Mouse (Mus musculus): ENCODE measurements around the gene Prss38. TPM values are rescaled to one million over a fixed set of nuclear protein-coding genes. Genes with fewer than 3 reads are reported as not detected.

Gene Prss38
- polyA plus RNA-seq, 1 experiment, result not detected

DNA sequence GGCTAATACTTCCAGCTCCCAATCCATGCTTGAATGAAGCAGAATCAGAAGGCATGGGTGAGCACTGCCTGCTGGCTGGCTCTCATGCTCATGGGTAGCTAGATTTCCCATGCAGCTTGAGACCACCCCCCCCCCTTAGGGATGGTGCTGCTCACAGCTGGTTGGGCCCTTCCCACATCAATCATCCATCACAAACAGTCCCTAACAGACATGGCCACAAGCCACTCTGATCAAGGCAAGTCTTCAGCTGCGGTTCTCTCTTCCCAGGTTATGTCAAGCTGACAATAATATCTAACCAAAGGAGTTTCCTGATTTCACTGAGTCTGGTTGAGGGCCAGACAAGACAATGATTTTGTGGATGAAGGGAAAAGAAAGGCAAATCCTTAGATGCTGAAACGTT lies 25.4 kb upstream of the Prss38 start:
- Histone ChIP-seq H3K27me3 (replicated peaks) (peaks cover 85% of the 10 kb centered on the region), H3K4me1 (peaks cover 57% of the 10 kb centered on the region), H3K4me3 (replicated peaks) (no peak overlapping the region), H3K36me3 (replicated peaks; ENCODE audit: low read length) (peaks cover 31% of the 10 kb centered on the region), H3K9me3 (no peaks in the 10 kb centered on the region; the same call in 1 of the 2 replicates)
- no peak for TF ChIP-seq FLI1 (IDR thresholded peaks at IDR 0.05; ENCODE audit: low read length)
- no peak for TF ChIP-seq GATA1 (IDR thresholded peaks at IDR 0.05; ENCODE audit: borderline replicate concordance, low read length)

DNA sequence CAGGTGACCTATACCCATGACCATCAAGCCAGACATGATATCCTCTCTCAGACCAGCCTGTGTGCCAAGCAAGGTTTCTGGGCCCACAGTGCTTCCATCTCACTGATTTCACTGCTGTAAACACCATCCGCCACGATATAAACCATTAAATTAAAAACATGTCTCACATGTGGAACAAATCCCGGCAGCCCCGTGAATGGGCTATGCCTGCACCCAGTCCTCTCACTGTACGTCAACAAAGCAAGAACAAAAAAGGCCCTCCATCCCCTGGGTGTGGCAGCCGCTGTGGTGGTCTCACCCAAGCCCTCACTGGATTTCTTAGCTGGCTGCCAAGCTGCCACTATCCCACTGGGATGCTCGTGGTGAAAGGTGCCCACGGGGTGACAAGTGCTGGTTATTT lies 24.4 kb upstream of the Prss38 start:
- Histone ChIP-seq H3K4me3 (replicated peaks) (no peak overlapping the region), H3K9me3 (peaks cover 5% of the 10 kb centered on the region), H3K27me3 (replicated peaks) (peaks cover 84% of the 10 kb centered on the region), H3K4me1 (peaks cover 57% of the 10 kb centered on the region), H3K36me3 (replicated peaks; ENCODE audit: low read length) (peaks cover 23% of the 10 kb centered on the region)
- TF ChIP-seq FLI1 (IDR thresholded peaks at IDR 0.05; ENCODE audit: low read length) (no peak), GATA1 (IDR thresholded peaks at IDR 0.05; ENCODE audit: borderline replicate concordance, low read length) (no peak)

DNA sequence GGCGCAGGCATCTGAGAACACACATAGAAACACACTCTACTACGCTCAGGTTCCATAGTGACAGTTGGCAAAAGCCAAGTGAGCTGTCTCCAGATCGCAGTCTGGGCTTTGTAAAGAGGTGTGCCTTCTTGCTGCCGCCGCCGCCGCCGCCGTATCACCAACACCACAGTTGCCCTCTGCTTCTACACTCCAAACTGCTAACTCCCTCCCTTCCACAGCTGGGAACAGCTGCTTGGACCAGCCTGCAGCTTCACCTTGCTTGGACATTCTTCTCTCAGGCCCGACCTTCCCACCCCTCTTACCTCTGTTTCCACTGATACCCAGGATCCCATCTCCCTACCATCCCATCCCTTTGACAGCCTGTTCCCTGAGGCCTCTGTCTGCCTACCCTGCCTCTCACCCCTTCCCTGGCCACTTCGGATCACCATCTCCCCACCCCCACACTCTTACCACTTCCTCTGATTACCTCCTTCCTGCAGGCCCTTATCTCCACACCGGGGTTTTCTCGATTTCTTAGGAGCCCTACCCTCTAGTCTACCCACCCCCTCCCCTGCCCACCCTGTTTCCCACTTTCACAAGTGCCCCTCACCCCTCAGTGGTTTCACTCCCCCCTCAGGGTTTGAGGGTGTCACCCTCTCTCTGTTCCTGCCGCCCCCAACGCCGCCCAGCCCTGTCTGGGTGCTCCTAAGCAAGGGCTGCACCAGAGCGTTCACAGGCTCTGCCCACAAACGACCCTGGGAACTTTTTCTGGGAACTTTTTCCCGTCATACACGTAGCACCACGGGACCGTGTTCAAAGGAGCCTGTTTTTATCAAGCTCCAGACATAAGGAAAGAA lies 22.3 kb upstream of the Prss38 start:
- Histone ChIP-seq H3K27me3 (replicated peaks) (peaks cover 84% of the 10 kb centered on the region), H3K9me3 (peaks cover 7% of the 10 kb centered on the region), H3K36me3 (replicated peaks; ENCODE audit: low read length) (peaks cover 8% of the 10 kb centered on the region), H3K4me3 (replicated peaks) (peak overlapping the region; percentile 78), H3K4me1 (peaks cover 50% of the 10 kb centered on the region)
- TF ChIP-seq GATA1 (IDR thresholded peaks at IDR 0.05; ENCODE audit: borderline replicate concordance, low read length) (no peak), FLI1 (IDR thresholded peaks at IDR 0.05; ENCODE audit: low read length) (no peak)

DNA sequence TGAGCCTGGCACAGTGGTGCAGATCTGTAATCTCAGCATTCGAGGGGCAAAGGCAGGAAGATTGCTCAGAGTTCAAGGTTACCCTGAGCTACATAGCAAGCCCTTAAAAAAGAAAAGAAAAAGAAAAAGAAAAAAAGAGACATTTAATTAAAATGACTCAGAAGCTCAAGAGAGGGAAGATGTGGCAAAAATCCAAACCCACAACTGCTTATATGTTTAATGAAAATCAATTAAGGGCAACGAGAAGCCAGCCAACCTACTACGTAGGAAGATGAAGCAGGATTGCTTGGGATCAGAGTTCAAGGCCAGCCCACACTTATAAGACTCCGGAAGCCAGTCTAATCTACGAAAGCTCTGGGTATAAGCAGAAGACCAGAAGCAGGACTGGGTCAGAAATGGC lies 19.0 kb upstream of the Prss38 start:
- peaks cover 41% of the 10 kb centered on the region for H3K4me1 ChIP-seq
- H3K9me3 ChIP-seq, result peaks cover 7% of the 10 kb centered on the region
- TF ChIP-seq GATA1 (IDR thresholded peaks at IDR 0.05; ENCODE audit: borderline replicate concordance, low read length) (no peak), FLI1 (IDR thresholded peaks at IDR 0.05; ENCODE audit: low read length) (no peak)
- H3K4me3 ChIP-seq (replicated peaks), result no peak overlapping the region
- peaks cover 4% of the 10 kb centered on the region for H3K36me3 ChIP-seq (replicated peaks; ENCODE audit: low read length)
- peaks cover 82% of the 10 kb centered on the region for H3K27me3 ChIP-seq (replicated peaks)

DNA sequence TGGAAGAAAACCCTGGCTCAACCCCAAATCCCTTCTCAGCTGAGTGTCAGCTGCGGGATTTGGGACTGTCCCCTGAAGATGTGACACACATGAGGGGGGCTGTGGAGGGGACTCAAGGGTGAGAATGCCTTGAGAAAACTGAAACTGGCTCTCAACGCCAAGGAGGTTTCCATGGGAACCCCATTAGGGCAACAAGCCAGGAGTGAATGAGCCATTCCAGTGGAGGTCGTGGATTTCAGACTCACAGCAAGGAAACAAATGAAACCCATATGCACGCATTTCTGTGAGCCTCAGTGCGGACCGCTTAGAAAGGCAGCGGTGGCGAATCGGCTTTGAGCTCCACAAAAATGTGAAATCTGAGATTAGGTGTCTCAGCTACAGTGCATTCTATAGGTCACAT lies 18.1 kb upstream of the Prss38 start:
- no peak for TF ChIP-seq GATA1 (IDR thresholded peaks at IDR 0.05; ENCODE audit: borderline replicate concordance, low read length)
- TF ChIP-seq FLI1 (IDR thresholded peaks at IDR 0.05; ENCODE audit: low read length), result no peak
- peaks cover 4% of the 10 kb centered on the region for H3K36me3 ChIP-seq (replicated peaks; ENCODE audit: low read length)
- peaks cover 7% of the 10 kb centered on the region for H3K9me3 ChIP-seq
- H3K4me1 ChIP-seq, result peaks cover 40% of the 10 kb centered on the region
- peaks cover 78% of the 10 kb centered on the region for H3K27me3 ChIP-seq (replicated peaks)
- no peak overlapping the region for H3K4me3 ChIP-seq (replicated peaks)

DNA sequence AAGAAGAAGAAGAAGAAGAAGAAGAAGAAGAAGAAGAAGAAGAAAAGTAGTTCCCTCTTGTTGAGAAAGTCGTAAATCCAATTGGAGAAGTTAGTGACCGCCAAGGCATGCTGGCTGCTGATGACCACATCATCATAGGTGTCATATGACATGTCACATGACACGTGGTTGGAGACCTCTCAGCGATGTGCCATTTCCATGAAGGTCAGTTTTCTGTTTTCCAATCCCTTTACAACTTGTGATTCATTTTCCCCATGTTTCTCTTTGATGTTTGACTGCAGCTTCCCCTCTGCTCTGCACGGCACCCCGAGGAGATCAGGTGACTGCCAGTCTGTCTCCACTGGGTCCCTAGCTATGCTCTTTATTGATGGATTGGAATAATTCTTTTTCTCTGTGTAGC lies 16.8 kb upstream of the Prss38 start:
- no peak for TF ChIP-seq GATA1 (IDR thresholded peaks at IDR 0.05; ENCODE audit: borderline replicate concordance, low read length)
- TF ChIP-seq FLI1 (IDR thresholded peaks at IDR 0.05; ENCODE audit: low read length), result no peak
- H3K4me1 ChIP-seq, result peaks cover 38% of the 10 kb centered on the region
- peaks cover 75% of the 10 kb centered on the region for H3K27me3 ChIP-seq (replicated peaks)
- peaks cover 4% of the 10 kb centered on the region for H3K36me3 ChIP-seq (replicated peaks; ENCODE audit: low read length)
- H3K4me3 ChIP-seq (replicated peaks), result no peak overlapping the region
- peaks cover 7% of the 10 kb centered on the region for H3K9me3 ChIP-seq

DNA sequence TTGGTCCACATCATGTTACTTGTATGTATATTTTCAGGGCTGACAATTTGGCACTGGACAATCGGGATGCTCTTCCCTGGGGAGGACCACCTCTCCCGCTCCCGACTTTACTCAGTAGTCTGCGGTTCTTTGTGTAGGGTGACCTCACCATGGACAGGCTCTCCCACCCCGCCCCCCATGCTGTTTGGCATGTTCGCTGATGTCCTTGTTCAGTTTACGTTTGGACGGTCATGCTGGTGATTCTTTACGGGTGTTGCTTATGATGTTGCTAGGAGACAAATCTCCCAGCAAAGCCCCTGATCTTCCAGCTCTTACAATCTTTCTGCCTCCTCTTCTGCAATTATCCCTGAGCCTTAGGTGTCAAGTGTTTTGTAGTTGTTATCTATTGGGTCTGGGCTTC lies 15.0 kb upstream of the Prss38 start:
- H3K36me3 ChIP-seq (replicated peaks; ENCODE audit: low read length), result no peaks in the 10 kb centered on the region
- H3K4me1 ChIP-seq, result peaks cover 31% of the 10 kb centered on the region
- TF ChIP-seq FLI1 (IDR thresholded peaks at IDR 0.05; ENCODE audit: low read length) (no peak), GATA1 (IDR thresholded peaks at IDR 0.05; ENCODE audit: borderline replicate concordance, low read length) (no peak)
- peaks cover 7% of the 10 kb centered on the region for H3K9me3 ChIP-seq
- H3K4me3 ChIP-seq (replicated peaks), result no peak overlapping the region
- peaks cover 75% of the 10 kb centered on the region for H3K27me3 ChIP-seq (replicated peaks)

DNA sequence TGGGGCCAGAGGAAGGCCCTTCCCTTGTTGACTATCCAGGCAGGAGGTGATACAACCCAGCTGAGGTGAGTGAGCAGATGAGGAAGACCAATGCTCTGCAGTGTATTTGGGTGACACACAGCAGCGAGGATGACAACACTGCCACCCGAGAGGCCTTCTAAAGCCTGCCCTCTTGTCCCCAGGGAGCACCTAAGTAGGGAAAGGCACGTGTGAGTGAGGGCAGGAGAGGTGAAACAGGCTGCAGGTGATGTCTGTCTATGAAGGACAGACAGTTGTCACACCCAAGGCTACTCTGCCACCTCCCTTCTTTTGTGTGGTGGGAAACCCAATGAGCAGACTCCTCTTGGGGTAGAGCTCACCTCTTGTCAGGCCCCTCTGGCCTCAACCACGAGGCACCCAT lies 14.2 kb upstream of the Prss38 start:
- Histone ChIP-seq H3K4me3 (replicated peaks) (no peak overlapping the region), H3K27me3 (replicated peaks) (peaks cover 75% of the 10 kb centered on the region), H3K4me1 (peaks cover 38% of the 10 kb centered on the region), H3K9me3 (peaks cover under 1% of the 10 kb centered on the region), H3K36me3 (replicated peaks; ENCODE audit: low read length) (no peaks in the 10 kb centered on the region)
- TF ChIP-seq FLI1 (IDR thresholded peaks at IDR 0.05; ENCODE audit: low read length) (no peak), GATA1 (IDR thresholded peaks at IDR 0.05; ENCODE audit: borderline replicate concordance, low read length) (no peak)

DNA sequence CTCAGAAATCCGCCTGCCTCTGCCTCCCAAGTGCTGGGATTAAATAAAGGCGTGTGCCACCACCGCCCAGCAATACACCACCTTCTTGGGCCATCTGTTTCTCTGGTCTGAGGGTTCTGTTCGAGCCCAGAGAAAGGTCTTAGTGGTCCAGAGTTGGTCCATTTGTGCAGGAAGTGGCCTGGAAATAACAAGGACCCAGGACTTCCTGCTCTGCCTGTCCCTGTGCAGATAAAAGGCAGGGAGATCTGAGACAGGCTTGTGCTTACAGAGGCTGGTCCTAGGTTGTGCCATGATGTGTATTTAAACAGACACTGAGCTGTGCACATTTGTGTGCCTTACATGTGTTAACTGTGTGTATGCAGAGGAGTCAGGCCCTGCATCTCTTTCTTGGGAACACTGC lies 13.3 kb upstream of the Prss38 start:
- no peak for TF ChIP-seq GATA1 (IDR thresholded peaks at IDR 0.05; ENCODE audit: borderline replicate concordance, low read length)
- no peak for TF ChIP-seq FLI1 (IDR thresholded peaks at IDR 0.05; ENCODE audit: low read length)
- H3K36me3 ChIP-seq (replicated peaks; ENCODE audit: low read length), result no peaks in the 10 kb centered on the region
- H3K27me3 ChIP-seq (replicated peaks), result peaks cover 78% of the 10 kb centered on the region
- H3K4me1 ChIP-seq, result peaks cover 44% of the 10 kb centered on the region
- H3K4me3 ChIP-seq (replicated peaks), result no peak overlapping the region
- H3K9me3 ChIP-seq, result no peaks in the 10 kb centered on the region

DNA sequence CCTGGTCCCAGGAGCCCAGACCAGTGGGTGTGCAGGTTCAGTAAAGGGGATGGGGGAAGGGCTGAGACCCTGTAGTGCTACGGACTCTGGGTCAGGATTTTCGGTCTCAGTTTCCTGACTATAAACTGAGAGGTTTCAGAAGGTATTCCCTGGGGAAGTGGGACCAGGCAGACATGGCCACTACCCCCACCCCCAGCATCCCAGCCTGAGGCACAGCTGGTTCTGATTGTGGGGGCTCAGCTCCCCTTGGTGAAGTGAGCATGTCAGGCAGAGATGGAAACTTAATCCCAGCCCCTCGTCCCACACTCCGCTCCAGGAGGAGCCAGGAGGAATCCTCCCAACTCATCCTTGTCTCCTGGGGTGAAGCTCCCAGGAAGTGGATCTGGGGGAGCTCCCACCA lies 12.0 kb upstream of the Prss38 start:
- peaks cover 80% of the 10 kb centered on the region for H3K27me3 ChIP-seq (replicated peaks)
- H3K4me1 ChIP-seq, result peaks cover 44% of the 10 kb centered on the region
- TF ChIP-seq GATA1 (IDR thresholded peaks at IDR 0.05; ENCODE audit: borderline replicate concordance, low read length) (no peak), FLI1 (IDR thresholded peaks at IDR 0.05; ENCODE audit: low read length) (no peak)
- no peaks in the 10 kb centered on the region for H3K36me3 ChIP-seq (replicated peaks; ENCODE audit: low read length)
- no peak overlapping the region for H3K4me3 ChIP-seq (replicated peaks)
- H3K9me3 ChIP-seq, result no peaks in the 10 kb centered on the region

All from megakaryocyte, embryonic 14.5 days (primary cell).